Mouse (Mus musculus) hindbrain, embryonic 16.5 days (tissue): Measurements from ENCODE around the gene Pigr. TPM values are rescaled to one million over a fixed set of nuclear protein-coding genes. Genes with fewer than 3 reads are reported as not detected.

Source experiments
- ATAC-seq: fragments of 200-750 bp; cut with Nextera tagmentation; 2 replicates; pipeline ENCODE4 v1.8.0; 2017; ENCODE audit warnings: moderate TSS enrichment, moderate library complexity
- H3K27ac ChIP-seq: fragments of 300-500 bp; sonication (generic); 2 replicates; pipeline ENCODE4 v1.5.1; 2014; ENCODE audit warnings: low read depth, mild to moderate bottlenecking, control low read depth, low read length, moderate library complexity
- H3K27me3 ChIP-seq: fragments of 300-500 bp; sonication (generic); replicated peaks from 2 replicates; pipeline ENCODE4 v1.6.1; 2014; ENCODE audit warnings: low read length; ENCODE audit not compliant: control insufficient read depth, insufficient read depth
- H3K36me3 ChIP-seq: fragments of 300-500 bp; sonication (generic); 2 replicates; pipeline ENCODE4 v1.6.1; 2014; ENCODE audit warnings: mild to moderate bottlenecking, low read length, moderate library complexity, mixed read lengths; ENCODE audit not compliant: control insufficient read depth, insufficient read depth
- H3K4me1 ChIP-seq: fragments of 300-500 bp; sonication (generic); 2 replicates; pipeline ENCODE4 v1.6.1; 2014; ENCODE audit warnings: low read depth, low read length; ENCODE audit not compliant: control insufficient read depth, insufficient read depth
- H3K4me2 ChIP-seq: fragments of 300-500 bp; sonication (generic); 2 replicates; pipeline ENCODE4 v1.6.1; 2014; ENCODE audit warnings: mild to moderate bottlenecking, low read length, control low read depth, moderate library complexity
- H3K4me3 ChIP-seq: fragments of 300-500 bp; sonication (generic); 2 replicates; pipeline ENCODE4 v1.5.1; 2014; ENCODE audit warnings: mild to moderate bottlenecking, low read length, control low read depth, moderate library complexity
- H3K9ac ChIP-seq: fragments of 300-500 bp; sonication (generic); 2 replicates; pipeline ENCODE4 v1.6.1; 2014; ENCODE audit warnings: low read depth, mild to moderate bottlenecking, control low read depth, low read length, moderate library complexity
- H3K9me3 ChIP-seq: fragments of 300-500 bp; sonication (generic); 2 replicates; pipeline ENCODE4 v1.6.1; 2014; ENCODE audit warnings: mild to moderate bottlenecking, low read length, moderate library complexity; ENCODE audit not compliant: control insufficient read depth
- WGBS: fragments of 180-500 bp; shearing (Covaris S2); extraction: QIAGEN DNeasy Blood & Tissue Kit; methylation state at CpG from one replicate; pipeline ENCODE4 v1.1.7; 2014; 5-methylcytosine and 5-hydroxymethylcytosine counted together
- polyA plus RNA-seq: library from polyadenylated mRNA; unstranded; fragments of >200 nt; fragmentation: Nextera tagmentation; extraction: Ambion mirVana; gene quantifications from 2 replicates; pipeline ENCODE4 v1.2.1, GENCODE M21; 2015

The Pigr gene
- polyA plus RNA-seq, 1 experiment from 2014 or later = not detected

- Histone ChIP-seq H3K36me3 (no peaks in the 10 kb centered on the region), H3K9me3 (no peaks in the 10 kb centered on the region), H3K4me3 (no peak overlapping the region), H3K4me1 (no peaks in the 10 kb centered on the region), H3K4me2 (no peak overlapping the region), H3K27ac (no peak overlapping the region), H3K27me3 (no peaks in the 10 kb centered on the region), H3K9ac (no peak overlapping the region)
- ATAC-seq = no peak
- 92% methylated on average over 7 of the region's 7 CpGs for WGBS
Measured at GRCm38 (mm10) chr1:130841621-130842020, 15.1 kb downstream of the Pigr start.

GRCm38 (mm10) chr1:130844516-130844915, 18.0 kb downstream of the Pigr start:
- H3K4me1 ChIP-seq = no peaks in the 10 kb centered on the region
- no peaks in the 10 kb centered on the region for H3K27me3 ChIP-seq
- no peaks in the 10 kb centered on the region for H3K36me3 ChIP-seq
- ATAC-seq = no peak
- no peaks in the 10 kb centered on the region for H3K9me3 ChIP-seq
- no peak overlapping the region for H3K4me2 ChIP-seq
- H3K4me3 ChIP-seq = no peak overlapping the region
- 92% methylated on average over 7 of the region's 7 CpGs for WGBS
- H3K9ac ChIP-seq = no peak overlapping the region
- no peak overlapping the region for H3K27ac ChIP-seq

GRCm38 (mm10) chr1:130849530-130850214, 23.2 kb downstream of the Pigr start:
- WGBS = 92% methylated on average over 10 of the region's 10 CpGs
- H3K36me3 ChIP-seq = no peaks in the 10 kb centered on the region
- no peak for ATAC-seq
- H3K9me3 ChIP-seq = no peaks in the 10 kb centered on the region
- no peak overlapping the region for H3K4me3 ChIP-seq
- no peaks in the 10 kb centered on the region for H3K27me3 ChIP-seq
- H3K9ac ChIP-seq = no peak overlapping the region
- H3K4me1 ChIP-seq = no peaks in the 10 kb centered on the region
- H3K27ac ChIP-seq = no peak overlapping the region
- no peak overlapping the region for H3K4me2 ChIP-seq

- 94% methylated on average over 5 of the region's 5 CpGs for WGBS
- ATAC-seq = no peak
Measured at GRCm38 (mm10) chr1:130850405-130850804, 23.9 kb downstream of the Pigr start.

GRCm38 (mm10) chr1:130854819-130855218, 28.3 kb downstream of the Pigr start:
- ATAC-seq = no peak
- Histone ChIP-seq H3K27ac (no peak overlapping the region), H3K36me3 (no peaks in the 10 kb centered on the region), H3K9ac (no peak overlapping the region), H3K4me1 (no peaks in the 10 kb centered on the region), H3K27me3 (no peaks in the 10 kb centered on the region), H3K9me3 (no peaks in the 10 kb centered on the region), H3K4me2 (no peak overlapping the region), H3K4me3 (no peak overlapping the region)
- 84% methylated on average over 9 of the region's 9 CpGs for WGBS

More at GRCm38 (mm10) chr1:130850405-130850804, 23.9 kb downstream of the Pigr start:
- H3K36me3 ChIP-seq = no peaks in the 10 kb centered on the region
- H3K9me3 ChIP-seq = no peaks in the 10 kb centered on the region
- no peak overlapping the region for H3K27ac ChIP-seq
- H3K4me3 ChIP-seq = no peak overlapping the region
- H3K4me2 ChIP-seq = no peak overlapping the region
- no peak overlapping the region for H3K9ac ChIP-seq
- H3K27me3 ChIP-seq = no peaks in the 10 kb centered on the region
- H3K4me1 ChIP-seq = no peaks in the 10 kb centered on the region

GRCm38 (mm10) chr1:130855723-130856122, 29.2 kb downstream of the Pigr start:
- Histone ChIP-seq H3K36me3 (no peaks in the 10 kb centered on the region), H3K4me2 (no peak overlapping the region), H3K9ac (no peak overlapping the region), H3K27me3 (no peaks in the 10 kb centered on the region), H3K27ac (no peak overlapping the region), H3K4me1 (no peaks in the 10 kb centered on the region), H3K4me3 (no peak overlapping the region), H3K9me3 (no peaks in the 10 kb centered on the region)
- ATAC-seq = no peak
- WGBS = 89% methylated on average over 2 of the region's 2 CpGs

- Histone ChIP-seq H3K4me1 (no peaks in the 10 kb centered on the region), H3K36me3 (no peaks in the 10 kb centered on the region), H3K27me3 (no peaks in the 10 kb centered on the region), H3K9me3 (no peaks in the 10 kb centered on the region), H3K27ac (no peak overlapping the region), H3K4me3 (no peak overlapping the region), H3K9ac (no peak overlapping the region), H3K4me2 (no peak overlapping the region)
- no peak for ATAC-seq
- WGBS = 78% methylated on average over 4 of the region's 4 CpGs
Measured at GRCm38 (mm10) chr1:130857456-130857855, 31.0 kb downstream of the Pigr start.

- H3K27me3 ChIP-seq = no peaks in the 10 kb centered on the region
- H3K27ac ChIP-seq = no peak overlapping the region
- no peak overlapping the region for H3K9ac ChIP-seq
- no peaks in the 10 kb centered on the region for H3K36me3 ChIP-seq
- no peak overlapping the region for H3K4me3 ChIP-seq
- ATAC-seq = no peak
- 87% methylated on average over 4 of the region's 4 CpGs for WGBS
- no peaks in the 10 kb centered on the region for H3K9me3 ChIP-seq
- no peaks in the 10 kb centered on the region for H3K4me1 ChIP-seq
- H3K4me2 ChIP-seq = no peak overlapping the region
Measured at GRCm38 (mm10) chr1:130864238-130864637, 37.8 kb downstream of the Pigr start.

GRCm38 (mm10) chr1:130864741-130865140, 38.3 kb downstream of the Pigr start:
- 95% methylated on average over 5 of the region's 5 CpGs for WGBS
- no peak overlapping the region for H3K27ac ChIP-seq
- H3K4me2 ChIP-seq = no peak overlapping the region
- no peaks in the 10 kb centered on the region for H3K4me1 ChIP-seq
- no peaks in the 10 kb centered on the region for H3K36me3 ChIP-seq
- H3K27me3 ChIP-seq = no peaks in the 10 kb centered on the region
- H3K9ac ChIP-seq = no peak overlapping the region
- no peak overlapping the region for H3K4me3 ChIP-seq
- H3K9me3 ChIP-seq = no peaks in the 10 kb centered on the region
- ATAC-seq = no peak
